Mouse (Mus musculus) embryonic fibroblast, embryonic 13.5 days (primary cell): ENCODE results near the gene Fam84b. TPM values are rescaled to one million over a fixed set of nuclear protein-coding genes. Genes with fewer than 3 reads are reported as not detected.

Source experiments
- H3K27ac ChIP-seq: 2 replicates; pipeline ENCODE4 v1.5.1; 2012; ENCODE audit warnings: low read length, control low read depth, inconsistent platforms; ENCODE audit not compliant: insufficient read depth
- H3K4me1 ChIP-seq: 2 replicates; pipeline ENCODE4 v1.6.1; 2011; ENCODE audit warnings: low read length; ENCODE audit not compliant: control insufficient read depth, insufficient read depth
- H3K4me3 ChIP-seq: 2 replicates; pipeline ENCODE4 v1.5.1; 2011; ENCODE audit warnings: mild to moderate bottlenecking, control low read depth, low read length; ENCODE audit not compliant: insufficient read depth
- CTCF ChIP-seq: IDR thresholded peaks from 2 replicates; pipeline ENCODE4 v1.5.1; 2011; ENCODE audit warnings: mild to moderate bottlenecking, control low read depth, low read length, moderate library complexity, borderline replicate concordance; ENCODE audit not compliant: insufficient read depth
- POLR2A ChIP-seq: IDR thresholded peaks from 2 replicates; pipeline ENCODE4 v1.6.1; 2011; ENCODE audit warnings: low read depth, mild to moderate bottlenecking, control low read depth, low read length, moderate library complexity
- polyA plus RNA-seq: library from polyadenylated mRNA; stranded (reverse); fragments of >200 nt; gene quantifications from 2 replicates; pipeline ENCODE4 v1.2.4, GENCODE M21; 2011; ENCODE audit warnings: low read depth; ENCODE audit not compliant: missing spikeins, insufficient read length

Fam84b gene
- polyA plus RNA-seq, 1 experiment: 12.1 TPM

GRCm38 (mm10) chr15:60833476-60834218 is 19.9 kb downstream of the Fam84b start:
- no peak for TF ChIP-seq CTCF
- TF ChIP-seq POLR2A: no peak

GRCm38 (mm10) chr15:60832586-60832985 is 21.0 kb downstream of the Fam84b start:
- H3K4me3 ChIP-seq: no peak overlapping the region
- TF ChIP-seq CTCF (no peak), POLR2A (no peak)
- no peak overlapping the region for H3K27ac ChIP-seq
- peaks cover 3% of the 10 kb centered on the region; the same call in 1 of the 2 replicates for H3K4me1 ChIP-seq

More at GRCm38 (mm10) chr15:60833476-60834218, 19.9 kb downstream of the Fam84b start:
- H3K4me1 ChIP-seq: peaks cover 3% of the 10 kb centered on the region; the same call in 1 of the 2 replicates
- no peak overlapping the region for H3K27ac ChIP-seq
- no peak overlapping the region for H3K4me3 ChIP-seq

- TF ChIP-seq POLR2A (no peak), CTCF (no peak)
- Histone ChIP-seq H3K4me3 (no peak overlapping the region), H3K4me1 (0 out of 2 replicates have a peak, but pooled peaks cover 4% of the 10 kb centered on the region), H3K27ac (no peak overlapping the region)
Measured at GRCm38 (mm10) chr15:60826226-60826625, 27.4 kb downstream of the Fam84b start.

DNA sequence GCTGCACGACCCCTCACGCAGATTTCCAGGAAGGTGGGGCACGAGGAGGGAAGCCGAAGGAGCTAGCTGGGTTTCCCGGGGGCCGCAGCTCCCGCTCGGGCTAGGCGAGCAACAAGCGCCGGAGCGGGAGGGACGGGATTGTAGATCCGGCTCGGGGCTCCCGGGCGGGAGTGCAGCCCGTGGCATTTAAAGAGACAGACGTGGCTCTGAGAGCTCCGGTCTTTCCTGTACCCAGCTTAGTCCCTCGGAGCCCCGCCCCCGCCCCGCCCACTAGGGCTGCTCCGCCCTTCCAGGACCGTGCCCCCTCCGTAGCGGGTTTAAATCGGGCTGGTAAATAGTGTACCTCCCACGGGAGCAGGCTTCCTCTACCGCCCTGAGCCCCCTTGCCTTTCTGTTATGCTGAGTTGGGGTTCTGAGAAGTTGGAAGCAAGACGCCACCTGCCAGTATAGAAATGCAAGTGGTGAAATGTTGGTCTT is 28.8 kb downstream of the Fam84b start:
- Histone ChIP-seq H3K4me3 (peak overlapping the region; percentile 87), H3K27ac (peak overlapping the region; percentile 31), H3K4me1 (0 out of 2 replicates have a peak, but pooled peaks cover 4% of the 10 kb centered on the region)
- TF ChIP-seq POLR2A (peak; percentile 50; the same call in 1 of the 2 replicates), CTCF (no peak)

DNA sequence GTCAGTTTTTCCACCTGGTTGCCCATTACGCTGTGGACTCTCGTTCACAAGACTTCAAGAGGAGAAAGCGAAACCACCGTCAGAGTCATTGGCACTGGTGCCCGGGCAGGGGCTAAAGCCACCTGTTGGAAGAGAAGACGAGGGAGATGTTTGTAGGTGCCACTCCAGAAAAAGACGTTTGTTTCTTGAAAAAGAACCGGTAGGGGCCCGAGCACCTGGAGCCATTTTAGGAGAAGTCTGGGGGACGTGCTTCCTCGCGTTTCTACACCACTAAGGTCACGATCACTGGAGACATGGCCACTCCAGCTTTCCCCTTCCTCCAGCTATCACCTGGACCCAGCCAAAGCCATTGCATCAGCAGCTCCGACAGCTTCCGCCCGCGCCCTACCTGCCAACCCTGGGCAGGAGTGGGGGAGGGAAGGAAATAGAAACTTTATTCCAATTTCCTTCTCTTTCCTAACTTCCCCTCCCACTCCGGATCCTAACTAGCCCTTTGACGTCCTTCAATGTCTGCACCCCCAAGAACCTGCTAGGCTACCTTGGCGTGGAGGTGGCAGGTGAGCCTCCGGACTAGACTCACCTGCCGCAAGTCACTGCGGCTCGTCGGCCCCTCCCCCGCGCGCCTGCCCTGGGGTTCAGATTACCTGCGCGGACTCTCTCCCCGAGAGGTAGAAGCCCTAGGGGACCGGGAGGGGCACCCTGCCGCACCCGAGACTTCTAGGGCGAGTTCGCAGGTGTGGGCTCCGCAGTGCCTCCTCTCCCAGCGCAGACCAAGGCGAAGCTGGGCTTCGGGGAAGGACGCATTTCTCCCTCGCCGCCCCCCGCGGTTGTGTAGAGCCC is 29.5 kb downstream of the Fam84b start:
- Histone ChIP-seq H3K4me3 (peak overlapping the region; percentile 87), H3K4me1 (0 out of 2 replicates have a peak, but pooled peaks cover 4% of the 10 kb centered on the region), H3K27ac (peak overlapping the region; percentile 31)
- TF ChIP-seq CTCF: no peak

GRCm38 (mm10) chr15:60823620-60823869 is 30.0 kb downstream of the Fam84b start:
- TF ChIP-seq CTCF (no peak), POLR2A (no peak)
- Histone ChIP-seq H3K27ac (peak overlapping the region; percentile 29; the same call in 1 of the 2 replicates), H3K4me1 (0 out of 2 replicates have a peak, but pooled peaks cover 4% of the 10 kb centered on the region), H3K4me3 (peak overlapping the region; percentile 87)

GRCm38 (mm10) chr15:60822803-60823619 is 30.6 kb downstream of the Fam84b start:
- 0 out of 2 replicates have a peak, but pooled peaks cover 4% of the 10 kb centered on the region for H3K4me1 ChIP-seq
- TF ChIP-seq CTCF (peak; percentile 43; the same call in 1 of the 2 replicates), POLR2A (peak; percentile 64)
- H3K4me3 ChIP-seq: peak overlapping the region; percentile 87
- peak overlapping the region; percentile 29 for H3K27ac ChIP-seq

GRCm38 (mm10) chr15:60822101-60822802 is 31.3 kb downstream of the Fam84b start:
- peak overlapping the region; percentile 29 for H3K27ac ChIP-seq
- H3K4me1 ChIP-seq: 0 out of 2 replicates have a peak, but pooled peaks cover 4% of the 10 kb centered on the region
- TF ChIP-seq CTCF (no peak), POLR2A (no peak)
- peak overlapping the region; percentile 87 for H3K4me3 ChIP-seq
